Mouse (Mus musculus) left cerebral cortex, adult 2 months (tissue): ENCODE results near the gene Rabgap1l. TPM values are rescaled to one million over a fixed set of nuclear protein-coding genes. Genes with fewer than 3 reads are reported as not detected.
"Not testable (repeated sequence)": the region's sequence is repeated elsewhere in the genome, so short reads cannot be mapped to it uniquely, and the experiment has no call there.

Experiments
- DNase-seq, 2 experiments: peaks; one replicate each; pipeline ENCODE4 v3.0.0; 2021 to 2022; ENCODE audit warnings: low spot score in 2 of 2, mixed read lengths in 1 of 2; ENCODE audit errors: extremely low spot score in 1 of 2
- H3K27ac ChIP-seq: fragments of 200-600 bp; 2 replicates; pipeline ENCODE4 v1.8.1; 2022
- H3K4me3 ChIP-seq: fragments of 200-600 bp; 2 replicates; pipeline ENCODE4 v1.8.1; 2022
- CTCF ChIP-seq: fragments of 200-600 bp; IDR thresholded peaks from 2 replicates; pipeline ENCODE4 v1.8.1; 2022; ENCODE audit warnings: antibody characterized with exemption, mild to moderate bottlenecking, moderate library complexity
- intact Hi-C: fragments of 180-260 bp; cut with DNase I; formaldehyde crosslinking; loops from one replicate; pipeline ENCODE4 v1.15.1; 2025
- total RNA-seq, 2 experiments: library from RNA; stranded (reverse); gene quantifications; 2 replicates each; pipeline ENCODE4 v1.2.3; 2021

Gene Rabgap1l
- total RNA-seq, 2 experiments from 2014 or later: 195 to 202 TPM

DNA sequence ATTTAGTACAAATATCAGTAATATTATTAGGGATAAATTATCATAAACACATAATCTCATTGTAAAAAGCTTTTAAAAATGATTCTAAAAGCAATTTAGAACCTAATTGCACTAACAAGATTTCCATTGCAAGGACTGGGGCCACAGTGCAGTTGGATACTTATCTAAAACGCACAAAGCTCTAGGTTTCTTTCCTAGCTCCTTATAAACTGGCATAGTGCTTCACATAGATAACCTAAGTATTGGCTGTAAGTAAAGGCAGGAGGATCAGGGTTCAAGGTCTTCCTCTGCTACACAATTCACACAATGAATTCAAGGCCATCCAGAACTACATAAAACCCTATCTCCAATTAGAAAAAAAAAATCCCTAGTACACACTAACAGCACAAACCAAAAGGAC lies 497.7 kb downstream of the Rabgap1l start:
- no peak for TF ChIP-seq CTCF
- no peak for DNase-seq
- H3K27ac ChIP-seq: no peak overlapping the region
- no peak overlapping the region for H3K4me3 ChIP-seq
- intact Hi-C loops: no loop called here

DNA sequence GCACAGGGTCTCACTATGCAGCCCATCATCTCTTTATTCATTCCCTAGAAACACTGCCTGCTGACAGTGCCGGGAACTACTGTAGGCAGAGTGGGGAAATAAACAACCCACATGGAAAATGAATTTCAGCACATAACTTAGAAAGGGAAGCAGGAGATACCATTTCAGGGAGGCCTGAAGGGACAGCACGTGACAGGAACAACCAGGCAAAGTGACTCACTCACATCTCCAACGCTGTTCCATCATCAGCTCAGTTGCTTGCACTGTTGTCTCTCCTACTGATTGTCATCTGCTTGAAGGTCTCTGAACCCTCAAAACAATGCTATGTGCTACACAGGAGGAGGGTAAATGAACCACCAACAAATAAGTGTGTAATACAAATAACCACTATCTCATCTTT lies 499.5 kb downstream of the Rabgap1l start:
- H3K4me3 ChIP-seq: no peak overlapping the region
- DNase-seq: no peak
- H3K27ac ChIP-seq: no peak overlapping the region; the same call in 1 of the 2 replicates
- intact Hi-C loops: no loop called here
- TF ChIP-seq CTCF: no peak

DNA sequence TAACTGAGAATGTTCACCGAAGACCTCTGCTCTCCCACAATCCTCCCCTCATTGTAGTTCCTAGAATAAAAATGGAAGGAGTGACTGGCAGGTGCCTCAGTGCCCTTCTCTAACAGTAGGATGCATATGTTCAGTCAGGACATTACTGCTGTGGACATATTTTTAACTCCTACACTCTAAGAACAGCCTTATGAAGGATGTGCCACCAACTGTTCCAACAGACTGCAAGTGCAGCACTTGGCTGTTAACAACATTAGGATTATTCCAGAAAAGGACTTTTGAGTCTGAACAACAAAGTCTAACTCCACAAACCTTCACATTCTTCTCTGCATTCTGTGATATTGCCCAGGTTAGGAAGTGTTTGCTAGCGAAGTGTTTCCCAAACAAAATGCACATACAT lies 501.0 kb downstream of the Rabgap1l start:
- Histone ChIP-seq H3K4me3 (no peak overlapping the region), H3K27ac (peak overlapping the region; percentile 64; the same call in 1 of the 2 replicates)
- DNase-seq: no peak
- TF ChIP-seq CTCF: no peak
- intact Hi-C loops: no loop called here

DNA sequence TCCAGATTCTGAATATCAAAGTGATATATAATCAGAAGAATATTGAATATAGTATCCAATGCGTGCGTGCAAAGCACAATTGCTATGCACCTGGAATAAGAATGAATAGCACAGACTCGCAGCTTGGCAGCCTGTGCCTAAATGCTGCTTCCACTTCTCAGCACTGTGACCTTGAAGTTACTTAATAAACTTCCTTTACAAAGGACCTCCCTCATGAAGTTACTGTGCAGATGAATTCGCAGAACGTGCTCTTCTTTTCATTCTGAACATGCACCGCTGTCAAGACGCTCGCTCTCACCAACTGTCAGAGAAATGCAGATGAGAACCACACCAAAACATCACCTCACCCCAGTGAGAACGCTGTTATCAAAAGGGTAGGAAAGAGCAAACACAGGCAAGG lies 502.8 kb downstream of the Rabgap1l start:
- Histone ChIP-seq H3K4me3 (no peak overlapping the region), H3K27ac (no peak overlapping the region)
- no peak for DNase-seq
- intact Hi-C loops: no loop called here
- no peak for TF ChIP-seq CTCF

DNA sequence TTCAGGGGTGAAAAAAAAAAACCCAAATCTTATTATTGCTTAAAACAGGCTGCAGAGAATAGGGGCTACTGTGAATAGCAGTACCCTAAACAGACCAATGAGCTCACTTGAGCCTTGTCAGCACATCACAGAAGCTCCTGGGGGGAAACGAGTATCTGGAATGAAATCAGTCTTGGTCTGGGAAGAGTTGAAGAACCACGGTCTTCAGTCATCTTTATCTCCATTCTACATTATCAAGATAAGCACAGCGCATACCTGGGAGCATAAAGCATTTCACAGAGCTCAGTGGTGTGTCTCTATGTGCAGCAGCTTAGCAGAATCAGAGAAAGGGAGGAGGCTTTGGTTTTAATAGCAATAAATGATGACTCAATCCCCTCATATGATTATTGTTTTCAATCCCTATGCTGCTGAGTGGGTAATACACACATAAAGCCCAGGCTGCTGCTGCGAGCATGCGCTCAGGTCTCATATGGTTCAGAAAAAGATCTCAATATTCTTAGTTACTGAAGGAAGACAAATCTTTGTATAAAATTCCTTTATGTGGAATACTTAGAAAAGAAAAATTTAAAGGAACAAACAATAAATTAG lies 505.9 kb downstream of the Rabgap1l start:
- intact Hi-C loops: no loop called here
- Histone ChIP-seq H3K27ac (peak overlapping the region; percentile 58), H3K4me3 (no peak overlapping the region)
- DNase-seq: no peak
- TF ChIP-seq CTCF: no peak

DNA sequence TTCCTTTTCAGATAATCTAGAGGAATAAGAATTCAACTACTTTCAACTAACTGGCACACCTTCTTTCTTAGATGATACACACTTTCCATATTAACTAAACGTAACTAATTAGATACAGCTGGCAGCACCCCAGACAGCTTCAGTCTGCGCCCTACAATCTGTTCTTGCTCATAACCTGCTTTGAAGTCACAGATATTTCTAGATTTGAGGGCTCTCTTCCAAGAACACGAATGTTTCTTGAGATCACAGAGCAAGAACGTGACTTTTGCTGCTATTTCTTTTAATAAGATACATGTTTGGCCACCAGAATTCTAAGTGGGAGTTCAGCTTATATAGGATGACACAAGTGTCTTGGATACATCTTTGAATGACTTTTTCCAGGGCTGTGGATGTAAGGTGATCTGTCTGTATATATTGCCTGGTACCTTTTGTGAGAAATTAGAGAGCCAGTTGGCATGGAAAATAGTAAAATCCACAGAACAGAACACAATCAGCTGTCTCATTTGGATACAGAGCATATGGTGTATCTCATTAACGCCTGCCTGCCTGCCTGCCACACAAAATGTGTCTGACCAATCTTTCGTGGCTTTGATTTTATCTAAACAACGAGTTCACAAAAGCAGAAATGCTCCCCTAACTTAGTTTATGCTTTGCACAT lies 506.5 kb downstream of the Rabgap1l start:
- TF ChIP-seq CTCF: no peak
- no peak overlapping the region for H3K4me3 ChIP-seq
- intact Hi-C loops: no loop called here
- no peak for DNase-seq
- peak overlapping the region; percentile 58 for H3K27ac ChIP-seq

DNA sequence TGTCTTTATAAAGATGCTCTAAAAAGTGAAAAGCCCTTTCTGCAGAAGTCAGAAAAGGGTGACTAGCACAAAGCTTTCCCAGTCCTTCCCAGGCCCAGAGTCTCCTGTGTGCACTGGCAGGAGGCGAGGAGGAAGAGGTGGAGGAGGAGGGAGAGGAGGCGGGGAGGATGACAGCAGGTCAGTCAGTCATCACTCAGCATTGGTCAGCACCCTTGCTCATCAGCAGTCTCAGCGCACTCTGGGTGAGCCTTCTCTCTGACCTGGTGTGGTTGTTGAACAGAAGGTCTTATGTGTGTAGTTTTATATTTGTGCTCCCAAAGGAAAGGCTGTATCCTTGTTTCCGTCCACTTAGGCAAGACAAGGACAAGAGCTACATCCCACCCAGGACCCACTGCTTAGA lies 508.8 kb downstream of the Rabgap1l start:
- no peak overlapping the region for H3K4me3 ChIP-seq
- DNase-seq: no peak
- TF ChIP-seq CTCF: no peak
- no peak overlapping the region for H3K27ac ChIP-seq
- intact Hi-C loops: no loop called here

DNA sequence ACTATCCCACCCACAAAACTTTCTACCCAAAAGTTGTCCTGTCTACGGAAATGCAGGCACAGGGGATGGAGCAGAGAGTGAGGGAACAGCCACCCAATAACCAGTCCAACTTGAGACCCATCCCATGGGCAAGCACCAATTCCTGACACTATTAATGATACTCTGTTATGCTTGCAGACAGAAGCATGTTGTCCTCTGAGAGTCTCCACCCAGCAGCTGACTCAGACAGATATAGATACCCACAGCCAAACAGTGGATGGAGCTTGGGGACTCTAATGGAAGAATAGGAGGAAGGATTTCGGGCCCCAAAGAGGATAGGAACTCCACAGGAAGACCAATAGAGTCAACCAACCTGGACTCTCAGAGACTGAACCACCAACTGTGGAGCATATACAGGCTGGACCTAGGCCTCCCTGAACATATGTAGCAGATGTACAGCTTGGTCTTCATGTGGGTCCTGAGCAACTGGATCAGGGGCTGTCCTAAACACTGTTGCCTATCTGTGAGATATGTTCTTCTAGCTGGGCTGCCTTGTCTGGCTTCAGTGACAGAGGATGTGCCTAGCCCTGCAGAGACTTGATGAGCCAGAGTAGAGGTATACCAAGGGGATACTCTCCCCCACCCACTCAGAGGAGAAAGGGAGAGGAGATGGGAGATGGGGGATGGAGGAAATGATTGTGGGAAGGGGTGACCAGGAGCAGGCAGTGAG lies 510.7 kb downstream of the Rabgap1l start:
- H3K4me3 ChIP-seq, intact Hi-C loops, DNase-seq, H3K27ac ChIP-seq: not testable (repeated sequence)

DNA sequence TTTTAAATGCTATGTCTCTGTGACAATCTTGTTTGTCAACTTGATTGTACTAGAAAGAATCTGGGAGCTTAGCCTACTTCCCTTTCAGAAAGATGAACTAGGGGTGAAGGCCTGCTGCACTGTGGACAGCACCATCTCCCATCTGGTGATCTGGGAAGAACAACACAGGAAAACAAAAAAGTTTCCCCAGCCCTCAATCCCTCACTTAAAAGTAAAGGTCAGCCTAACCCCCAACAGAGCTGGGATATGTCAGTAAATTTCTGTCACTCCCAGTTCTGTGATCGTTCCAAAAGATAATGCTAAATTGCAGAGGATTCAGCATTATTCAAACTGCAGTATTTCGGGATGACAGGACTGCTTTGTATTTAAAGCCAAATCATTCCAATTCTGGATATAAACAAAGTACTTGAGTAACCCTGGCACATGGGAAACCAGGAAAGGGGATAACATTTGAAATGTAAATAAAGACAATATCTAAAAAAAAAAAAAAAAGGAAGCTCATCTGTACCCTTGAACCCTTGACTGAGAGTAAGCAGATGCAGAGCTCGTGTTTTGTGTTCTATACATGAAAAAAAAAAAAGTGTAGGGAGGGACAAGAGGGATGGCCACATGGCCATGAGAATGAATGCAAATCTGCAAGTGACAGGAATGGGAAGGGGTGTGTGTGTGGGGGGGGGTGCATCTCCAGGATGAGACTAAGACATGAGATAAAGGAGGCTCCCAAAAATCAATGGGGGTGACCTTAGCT lies 511.5 kb downstream of the Rabgap1l start:
- H3K4me3 ChIP-seq: no peak overlapping the region
- intact Hi-C loops: no loop called here
- no peak overlapping the region for H3K27ac ChIP-seq
- TF ChIP-seq CTCF: no peak
- no peak for DNase-seq

DNA sequence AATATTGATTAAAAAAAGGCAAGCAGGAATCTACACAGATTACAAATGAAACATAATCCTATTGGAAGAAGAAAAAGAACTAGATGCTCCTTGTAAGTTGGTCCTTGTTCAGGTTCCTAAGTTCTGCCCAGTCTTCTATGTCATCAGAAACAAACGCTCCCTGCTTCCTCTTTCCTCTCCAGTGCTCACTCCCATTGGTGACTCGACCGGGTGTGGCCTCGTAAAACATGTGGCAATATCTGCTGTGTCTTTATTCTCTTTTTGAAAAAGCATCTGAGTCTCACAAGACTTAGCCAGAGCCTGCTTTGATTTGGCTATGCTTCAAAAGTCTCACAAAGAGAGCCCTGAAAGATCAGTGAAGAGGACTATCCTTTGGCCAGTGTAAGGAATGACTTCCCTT lies 512.4 kb downstream of the Rabgap1l start:
- no peak for DNase-seq
- TF ChIP-seq CTCF: no peak
- Histone ChIP-seq H3K4me3 (no peak overlapping the region), H3K27ac (no peak overlapping the region)
- intact Hi-C loops: no loop called here

DNA sequence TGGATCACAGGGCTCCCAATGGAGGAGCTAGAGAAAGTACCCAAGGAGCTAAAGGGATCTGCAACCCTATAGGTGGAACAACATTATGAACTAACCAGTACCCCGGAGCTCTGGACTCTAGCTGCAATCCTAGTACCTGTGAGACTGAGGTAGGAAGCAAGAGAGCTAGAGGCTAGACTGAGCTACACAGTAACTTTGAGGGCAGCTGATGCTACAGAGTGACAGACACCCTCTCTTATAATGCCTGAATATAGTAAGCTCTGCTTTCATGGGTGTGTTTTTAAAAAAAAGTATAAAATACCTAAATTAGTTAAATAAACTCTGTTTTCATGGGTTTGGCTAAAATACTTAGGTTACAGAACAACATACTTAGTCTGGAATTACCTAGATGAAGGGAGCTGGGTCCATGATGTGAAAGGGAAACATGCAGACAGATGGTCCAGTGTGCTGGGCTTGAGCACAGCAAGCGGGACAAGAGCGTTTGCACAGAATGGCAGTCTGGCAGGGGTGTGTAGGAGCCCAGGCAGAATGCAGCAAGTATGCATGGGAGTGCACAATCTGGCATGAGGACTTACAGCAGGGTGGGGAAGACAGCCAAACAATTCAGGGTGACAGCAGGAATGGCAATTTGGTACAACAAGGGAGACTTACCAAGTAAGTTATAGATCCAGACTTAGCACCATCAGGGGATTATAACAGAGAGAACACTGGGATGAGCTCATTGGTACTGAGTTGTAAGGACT lies 514.9 kb downstream of the Rabgap1l start:
- intact Hi-C loops: no loop called here
- no peak for DNase-seq
- Histone ChIP-seq H3K4me3 (no peak overlapping the region), H3K27ac (peak overlapping the region; percentile 44; the same call in 1 of the 2 replicates)
- no peak for TF ChIP-seq CTCF

DNA sequence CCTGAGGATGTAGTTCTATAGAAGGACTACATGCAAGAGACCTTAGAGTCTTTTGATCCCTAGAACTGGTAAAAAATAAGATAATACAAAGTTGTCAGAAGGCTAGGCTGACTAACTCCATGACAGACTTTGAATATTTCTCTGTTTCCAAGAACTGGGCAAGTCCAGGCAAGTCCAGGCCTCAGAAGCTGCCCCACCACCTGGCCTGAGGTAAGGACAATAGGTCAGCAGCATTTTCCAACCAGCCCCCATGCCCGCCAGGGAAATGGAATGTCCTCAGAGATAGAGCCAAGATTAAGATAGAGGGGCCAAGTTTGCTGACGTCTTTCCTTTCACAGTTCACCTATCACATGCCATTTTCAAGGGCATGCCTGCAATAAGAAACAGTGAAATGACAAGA lies 517.8 kb downstream of the Rabgap1l start:
- DNase-seq: no peak
- intact Hi-C loops: no loop called here
- Histone ChIP-seq H3K27ac (no peak overlapping the region), H3K4me3 (no peak overlapping the region)
- no peak for TF ChIP-seq CTCF
